Mouse (Mus musculus) small intestine, adult 2 months (tissue): ENCODE data around the gene Polr2l.

ENCODE experiments used
- CTCF ChIP-seq: fragments of 200-500 bp; IDR thresholded peaks from 2 replicates; pipeline ENCODE4 v1.5.1; 2012; ENCODE audit warnings: low read depth, mild to moderate bottlenecking, control low read depth, inconsistent platforms, low read length, moderate library complexity, mixed read lengths; ENCODE audit not compliant: insufficient replicate concordance, insufficient read length; ENCODE audit errors: extremely low read depth
- POLR2A ChIP-seq: fragments of 200-500 bp; IDR thresholded peaks from 2 replicates; pipeline ENCODE4 v1.6.1; 2012; ENCODE audit warnings: low read depth, mild to moderate bottlenecking, control low read depth, inconsistent platforms, low read length, moderate library complexity

DNA sequence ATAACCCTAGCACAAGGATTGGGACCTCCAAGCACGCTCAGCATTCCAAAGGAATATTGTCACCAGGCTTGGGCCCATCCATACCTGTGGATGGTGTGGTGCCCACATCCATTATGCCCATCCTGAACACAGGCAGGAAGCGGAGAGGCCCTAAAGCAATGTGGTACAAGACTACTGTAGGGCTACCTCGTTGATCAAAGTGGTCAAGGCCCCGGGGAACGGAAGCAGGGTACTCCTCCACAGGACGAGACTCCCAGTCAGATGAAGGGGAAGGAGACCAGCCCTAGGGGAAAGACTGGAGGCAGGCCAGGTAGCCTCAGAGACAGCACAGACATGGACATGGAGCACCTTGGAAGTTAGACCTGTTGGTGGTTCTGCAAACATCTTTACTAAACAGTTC lies 2.2 kb downstream of the Polr2l start:
- TF ChIP-seq POLR2A (no peak), CTCF (no peak)
